Mouse (Mus musculus): Measurements from ENCODE around the gene Hlcs. TPM values are rescaled to one million over a fixed set of nuclear protein-coding genes. Genes with fewer than 3 reads are reported as not detected.

The Hlcs gene
- polyA plus RNA-seq, 1 experiment from 2014 or later: 2.8 TPM

GRCm38 (mm10) chr16:94178441-94179220 lies 134.7 kb downstream of the Hlcs start:
- TF ChIP-seq CTCF (IDR thresholded peaks at IDR 0.05; ENCODE audit: low read depth): no peak
- ATAC-seq: no peak
- WGBS: 81% methylated on average over 16 of the region's 16 CpGs

GRCm38 (mm10) chr16:94176997-94177857 lies 136.1 kb downstream of the Hlcs start:
- ATAC-seq: no peak
- no peaks in the 10 kb centered on the region for H3K36me3 ChIP-seq (ENCODE audit: control insufficient read depth, insufficient read depth)
- no peak for TF ChIP-seq CTCF (IDR thresholded peaks at IDR 0.05; ENCODE audit: low read depth)
- H3K27me3 ChIP-seq (replicated peaks; ENCODE audit: control insufficient read depth, insufficient read depth, low read length): no peaks in the 10 kb centered on the region
- H3K4me3 ChIP-seq (ENCODE audit: low read depth, low read length): no peak overlapping the region
- H3K9ac ChIP-seq (ENCODE audit: low read depth, low read length): no peak overlapping the region
- H3K9me3 ChIP-seq (ENCODE audit: control insufficient read depth): no peaks in the 10 kb centered on the region
- no peak overlapping the region for H3K27ac ChIP-seq (ENCODE audit: low read depth, low read length)
- 82% methylated on average over 21 of the region's 21 CpGs for WGBS
- no peak overlapping the region for H3K4me2 ChIP-seq (replicated peaks; ENCODE audit: low read depth)
- no peaks in the 10 kb centered on the region; the same call in 1 of the 2 replicates for H3K4me1 ChIP-seq (replicated peaks; ENCODE audit: control insufficient read depth, insufficient read depth, low read length)

More at GRCm38 (mm10) chr16:94178441-94179220, 134.7 kb downstream of the Hlcs start:
- H3K9ac ChIP-seq (ENCODE audit: low read depth, low read length): no peak overlapping the region
- H3K27me3 ChIP-seq (replicated peaks; ENCODE audit: control insufficient read depth, insufficient read depth, low read length): no peaks in the 10 kb centered on the region
- H3K4me1 ChIP-seq (replicated peaks; ENCODE audit: control insufficient read depth, insufficient read depth, low read length): no peaks in the 10 kb centered on the region; the same call in 1 of the 2 replicates
- no peak overlapping the region for H3K4me3 ChIP-seq (ENCODE audit: low read depth, low read length)
- no peak overlapping the region for H3K27ac ChIP-seq (ENCODE audit: low read depth, low read length)
- H3K36me3 ChIP-seq (ENCODE audit: control insufficient read depth, insufficient read depth): no peaks in the 10 kb centered on the region
- no peak overlapping the region for H3K4me2 ChIP-seq (replicated peaks; ENCODE audit: low read depth)
- H3K9me3 ChIP-seq (ENCODE audit: control insufficient read depth): no peaks in the 10 kb centered on the region

- no peak for TF ChIP-seq CTCF (IDR thresholded peaks at IDR 0.05; ENCODE audit: low read depth)
- no peaks in the 10 kb centered on the region for H3K27me3 ChIP-seq (replicated peaks; ENCODE audit: control insufficient read depth, insufficient read depth, low read length)
- no peak overlapping the region for H3K27ac ChIP-seq (ENCODE audit: low read depth, low read length)
- H3K36me3 ChIP-seq (ENCODE audit: control insufficient read depth, insufficient read depth): no peaks in the 10 kb centered on the region
- H3K4me2 ChIP-seq (replicated peaks; ENCODE audit: low read depth): no peak overlapping the region
- H3K4me1 ChIP-seq (replicated peaks; ENCODE audit: control insufficient read depth, insufficient read depth, low read length): no peaks in the 10 kb centered on the region; the same call in 1 of the 2 replicates
- ATAC-seq: no peak
- H3K9ac ChIP-seq (ENCODE audit: low read depth, low read length): no peak overlapping the region
- WGBS: 84% methylated on average over 7 of the region's 7 CpGs
- no peak overlapping the region for H3K4me3 ChIP-seq (ENCODE audit: low read depth, low read length)
- H3K9me3 ChIP-seq (ENCODE audit: control insufficient read depth): no peaks in the 10 kb centered on the region
Measured at GRCm38 (mm10) chr16:94175366-94175986, 137.9 kb downstream of the Hlcs start.

- Histone ChIP-seq H3K9ac (ENCODE audit: low read depth, low read length) (no peak overlapping the region), H3K36me3 (ENCODE audit: control insufficient read depth, insufficient read depth) (no peaks in the 10 kb centered on the region), H3K27ac (ENCODE audit: low read depth, low read length) (no peak overlapping the region), H3K4me1 (replicated peaks; ENCODE audit: control insufficient read depth, insufficient read depth, low read length) (no peaks in the 10 kb centered on the region; the same call in 1 of the 2 replicates), H3K27me3 (replicated peaks; ENCODE audit: control insufficient read depth, insufficient read depth, low read length) (no peaks in the 10 kb centered on the region), H3K4me2 (replicated peaks; ENCODE audit: low read depth) (no peak overlapping the region), H3K4me3 (ENCODE audit: low read depth, low read length) (no peak overlapping the region), H3K9me3 (ENCODE audit: control insufficient read depth) (no peaks in the 10 kb centered on the region)
- no peak for ATAC-seq
- WGBS: 70% methylated on average over 1 of the region's 1 CpGs
- TF ChIP-seq CTCF (IDR thresholded peaks at IDR 0.05; ENCODE audit: low read depth): no peak
Measured at GRCm38 (mm10) chr16:94173361-94173760, 140.0 kb downstream of the Hlcs start.

- H3K27me3 ChIP-seq (replicated peaks; ENCODE audit: control insufficient read depth, insufficient read depth, low read length): no peaks in the 10 kb centered on the region
- no peak for ATAC-seq
- no peak overlapping the region for H3K4me2 ChIP-seq (replicated peaks; ENCODE audit: low read depth)
- no peak overlapping the region for H3K4me3 ChIP-seq (ENCODE audit: low read depth, low read length)
- H3K4me1 ChIP-seq (replicated peaks; ENCODE audit: control insufficient read depth, insufficient read depth, low read length): no peaks in the 10 kb centered on the region; the same call in 1 of the 2 replicates
- H3K27ac ChIP-seq (ENCODE audit: low read depth, low read length): no peak overlapping the region
- WGBS: 68% methylated on average over 4 of the region's 4 CpGs
- no peaks in the 10 kb centered on the region for H3K36me3 ChIP-seq (ENCODE audit: control insufficient read depth, insufficient read depth)
- TF ChIP-seq CTCF (IDR thresholded peaks at IDR 0.05; ENCODE audit: low read depth): no peak
- H3K9me3 ChIP-seq (ENCODE audit: control insufficient read depth): no peaks in the 10 kb centered on the region
- H3K9ac ChIP-seq (ENCODE audit: low read depth, low read length): no peak overlapping the region
Measured at GRCm38 (mm10) chr16:94170218-94170617, 143.2 kb downstream of the Hlcs start.

All from intestine, postnatal 0 days (tissue).